Mouse (Mus musculus) megakaryocyte, embryonic 14.5 days (primary cell): ENCODE results near the gene Carns1.

Experiments
- FLI1 ChIP-seq: IDR thresholded peaks from 2 replicates; pipeline ENCODE4 v1.6.1; 2012; ENCODE audit warnings: low read length, inconsistent platforms, mixed read lengths
- GATA1 ChIP-seq: IDR thresholded peaks from 3 replicates; pipeline ENCODE4 v1.6.1; 2012; ENCODE audit warnings: mixed read lengths, low read length, inconsistent platforms, borderline replicate concordance

DNA sequence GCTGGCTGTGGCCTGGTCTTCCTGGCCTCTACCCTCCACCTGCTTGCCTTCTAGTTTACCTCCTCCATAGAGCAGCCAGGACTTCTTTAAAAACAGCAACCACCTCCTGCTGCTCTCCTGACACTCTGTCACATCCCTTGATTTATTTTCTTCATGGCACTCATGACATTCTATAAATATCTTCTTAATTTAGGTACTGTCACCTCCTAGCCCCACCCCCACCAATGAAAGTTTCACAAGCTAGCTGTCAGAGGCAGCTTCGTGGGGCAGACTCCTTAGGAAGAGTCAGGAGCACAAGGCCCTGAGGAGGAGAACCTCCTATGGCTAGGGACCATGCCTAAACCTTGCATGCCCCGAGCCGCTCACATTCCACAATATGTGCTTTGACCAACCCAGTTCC, 12.0 kb upstream of the Carns1 start:
- TF ChIP-seq GATA1 = no peak
- TF ChIP-seq FLI1 = no peak
